Mouse (Mus musculus): ENCODE data around the gene Olfr212. TPM values are rescaled to one million over a fixed set of nuclear protein-coding genes. Genes with fewer than 3 reads are reported as not detected.

The Olfr212 gene
- not detected in 2 replicates for polyA plus RNA-seq (2012; rRNA removed)

DNA sequence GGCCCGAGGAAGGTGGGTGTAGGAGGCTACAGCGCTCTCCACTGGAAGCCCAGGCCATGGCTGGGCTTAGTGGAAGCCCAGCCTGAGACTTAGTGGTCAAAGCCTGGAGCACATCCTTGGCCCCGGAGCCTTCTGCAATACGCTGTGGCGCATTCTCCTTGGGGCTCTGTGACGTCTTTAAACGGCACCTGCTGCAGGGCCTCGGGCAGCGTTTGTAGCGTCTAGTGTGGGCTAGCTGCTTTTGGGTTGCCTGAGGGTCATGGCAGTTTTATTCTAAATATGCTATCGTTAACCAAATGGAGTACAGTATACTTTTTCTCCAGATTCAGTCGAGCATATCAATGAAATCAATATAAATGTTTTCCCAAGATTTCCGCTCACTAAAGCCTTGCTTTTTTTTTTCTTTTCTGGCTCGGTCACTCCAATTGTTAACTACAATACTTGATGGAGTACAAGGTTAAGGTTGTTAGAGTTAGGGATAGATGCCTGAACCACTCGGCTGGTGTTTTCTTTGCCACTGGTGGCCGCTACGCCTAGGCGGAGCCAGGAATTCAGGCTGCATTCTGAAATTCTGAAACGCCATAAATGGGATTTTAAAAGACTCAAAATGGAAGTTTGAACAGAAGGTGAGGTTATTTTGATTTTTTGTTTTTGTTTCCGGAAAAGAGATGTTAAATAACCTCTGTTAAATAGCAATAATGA is at the start of gene Olfr212:
TSS of gene Olfr212 (plus strand) at position 215 of the 702 bp plus-strand sequence.

DNA sequence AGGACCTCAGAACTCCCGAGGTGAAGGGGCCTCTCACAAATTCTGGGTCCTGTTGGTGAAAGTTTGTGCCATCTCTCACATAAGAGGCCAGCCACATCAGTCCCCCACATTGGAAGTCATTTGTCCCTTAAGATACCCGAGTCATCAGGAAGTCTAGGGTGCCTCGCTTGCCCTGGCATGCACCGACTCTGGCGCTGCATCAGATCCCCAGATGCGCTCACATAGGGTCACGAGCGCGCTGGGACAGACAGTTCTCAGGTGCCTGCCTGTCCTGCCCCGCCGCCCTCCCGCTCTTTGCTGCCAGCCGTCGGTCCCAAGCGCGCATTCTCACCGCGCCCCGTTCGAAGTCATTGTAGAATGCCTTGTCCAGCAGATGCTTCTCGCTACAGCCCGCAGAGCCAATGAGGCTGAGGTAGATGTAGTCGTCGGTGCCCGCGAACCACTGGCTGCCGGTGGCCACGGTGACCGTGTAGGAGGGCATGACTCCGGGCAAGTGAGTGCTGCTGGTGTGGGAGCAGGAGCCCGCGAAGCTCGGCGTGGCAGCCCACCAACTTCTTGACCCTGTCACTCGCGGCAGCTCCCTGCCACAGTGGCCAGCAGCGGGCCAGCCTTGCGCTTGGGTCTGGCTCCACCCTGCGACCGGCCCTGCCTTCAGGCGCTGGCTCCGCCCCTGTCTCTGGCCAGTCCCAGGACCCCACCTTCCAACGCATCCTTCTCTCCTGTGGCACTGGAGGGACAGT is 45.6 kb upstream of the Olfr212 start, which contains the start of gene Alox5:
TSS of gene Alox5 (minus strand) at position 635 of the 740 bp plus-strand sequence.

DNA sequence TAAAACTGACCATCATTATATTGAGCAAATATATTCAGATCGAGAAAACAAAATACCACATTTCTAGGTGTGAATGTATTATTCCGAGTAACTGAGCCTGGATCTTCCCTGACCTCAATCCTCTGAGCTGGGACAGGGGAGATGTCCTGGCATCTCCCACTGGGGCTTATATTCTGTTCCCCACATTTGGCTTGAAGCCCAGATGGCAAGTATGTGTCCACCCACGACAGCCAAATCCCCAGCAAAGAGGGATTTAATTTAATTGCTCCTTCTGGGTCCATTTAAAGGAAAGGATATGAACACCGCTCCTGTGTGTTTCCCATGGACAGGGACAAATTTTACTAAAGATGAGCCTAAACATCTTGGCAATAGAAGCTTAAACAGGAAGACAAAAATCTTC is 17.5 kb upstream of the Olfr212 start, which contains the start of gene Olfr211:
TSS of gene Olfr211 (plus strand) at position 301 of the 400 bp plus-strand sequence.

DNA sequence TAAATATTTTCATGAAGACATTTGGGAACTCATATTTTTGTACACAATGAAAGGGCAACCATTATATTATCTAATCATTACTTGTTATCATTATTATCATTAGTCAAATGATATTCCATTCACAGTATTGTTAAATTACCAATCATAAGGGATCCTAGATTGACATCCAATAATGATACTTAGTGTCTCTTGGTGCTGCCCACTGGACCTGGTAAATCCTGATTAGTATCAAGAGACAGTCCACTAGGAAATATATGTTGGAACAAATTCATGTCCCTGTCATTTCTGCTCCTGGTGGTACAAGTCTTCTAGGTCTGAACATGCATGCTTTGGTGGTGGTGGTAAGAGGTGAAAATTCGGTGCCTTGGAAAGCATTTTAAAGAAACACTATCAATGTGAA is 31.8 kb downstream of the Olfr212 start, which contains the start of gene Olfr213:
TSS of gene Olfr213 (plus strand) at position 301 of the 400 bp plus-strand sequence.

DNA sequence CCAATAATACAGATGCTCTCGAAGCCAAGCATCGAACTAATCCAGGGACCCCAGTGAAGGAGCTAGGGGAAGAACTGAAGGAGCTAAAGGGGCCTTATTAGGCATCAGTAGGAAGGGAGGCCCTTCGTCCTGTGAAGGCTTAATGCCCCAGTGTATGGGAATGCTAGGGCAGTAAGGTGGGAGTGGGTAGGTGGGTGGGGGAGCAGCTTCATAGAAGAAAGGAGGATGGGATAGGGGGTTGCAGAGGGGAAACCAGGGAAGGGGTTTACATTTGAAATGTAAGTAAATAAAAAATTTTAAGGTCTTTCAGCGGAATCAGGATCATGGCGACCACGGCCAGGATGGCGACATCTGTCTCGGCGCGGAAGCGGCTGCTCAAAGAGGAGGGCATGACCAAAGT is 44.5 kb downstream of the Olfr212 start, which contains the start of gene Gm5580:
TSS of gene Gm5580 (plus strand) at position 301 of the 400 bp plus-strand sequence.

DNA sequence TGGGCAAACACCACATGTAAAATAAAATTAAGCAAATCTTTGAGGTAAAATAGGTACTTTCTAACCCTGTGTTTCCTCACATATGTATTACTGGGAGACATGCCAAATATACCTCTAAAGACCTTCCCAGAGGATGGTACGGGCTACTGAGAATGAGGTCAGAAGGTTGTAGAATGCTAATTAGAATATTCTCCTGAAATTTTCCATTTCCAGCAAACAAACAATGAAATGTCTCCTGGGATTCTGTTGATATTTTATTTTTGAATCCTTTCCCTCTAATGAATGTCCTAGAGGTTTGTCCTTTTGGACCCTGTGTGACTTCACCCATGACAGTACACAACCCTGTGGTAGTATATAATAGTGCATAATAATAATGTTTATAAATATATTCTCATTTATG is 47.6 kb downstream of the Olfr212 start, which contains the start of gene Olfr214:
TSS of gene Olfr214 (plus strand) at position 301 of the 400 bp plus-strand sequence.

Other genes starting within 250 kb of the Olfr212 start
- 5.4 and 6.7 TPM in 2 replicates for gene Zfand4, start 242.3 kb upstream of the Olfr212 start, polyA plus RNA-seq (2012; rRNA removed)
- gene March8, start 168.5 kb upstream of the Olfr212 start, polyA plus RNA-seq (2012; rRNA removed): 51.5 and 57.2 TPM in 2 replicates
- gene Alox5, start 45.3 kb upstream of the Olfr212 start, polyA plus RNA-seq (2012; rRNA removed): 4.3 and 5.5 TPM in 2 replicates
- not detected in 2 replicates for gene Olfr211, start 17.4 kb upstream of the Olfr212 start, polyA plus RNA-seq (2012; rRNA removed)
- not detected in 2 replicates for gene Olfr213, start 31.9 kb downstream of the Olfr212 start, polyA plus RNA-seq (2012; rRNA removed)
- gene Gm5580, start 44.6 kb downstream of the Olfr212 start, polyA plus RNA-seq (2012; rRNA removed): 0.03 and 0.04 TPM in 2 replicates
- not detected in 2 replicates for gene Olfr214, start 47.7 kb downstream of the Olfr212 start, polyA plus RNA-seq (2012; rRNA removed)
- gene Olfr215, start 77.7 kb downstream of the Olfr212 start, polyA plus RNA-seq (2012; rRNA removed): not detected in 2 replicates
- 19.6 and 20.7 TPM in 2 replicates for gene Zfp422, start 122.5 kb downstream of the Olfr212 start, polyA plus RNA-seq (2012; rRNA removed)
- 110 and 114 TPM in 2 replicates for gene Depp1, start 144.1 kb downstream of the Olfr212 start, polyA plus RNA-seq (2012; rRNA removed)
- 3.0 and 3.4 TPM in 2 replicates for gene Rassf4, start 167.4 kb downstream of the Olfr212 start, polyA plus RNA-seq (2012; rRNA removed)
- gene Tmem72, start 210.4 kb downstream of the Olfr212 start, polyA plus RNA-seq (2012; rRNA removed): under 0.01 and 0.04 TPM in 2 replicates

Data from liver, embryonic 18 days (tissue).